Mouse (Mus musculus): Measurements from ENCODE around the gene Ltn1. TPM values are rescaled to one million over a fixed set of nuclear protein-coding genes. Genes with fewer than 3 reads are reported as not detected.

Ltn1 gene
- total RNA-seq, 1 experiment from 2014 or later, result 21.5 TPM

Other genes starting within 250 kb of the Ltn1 start
- gene N6amt1, start 78.4 kb downstream of the Ltn1 start, total RNA-seq (2017), result 6.6 and 7.7 TPM in 2 replicates
- 8.0 and 8.8 TPM in 2 replicates for gene Rwdd2b, start 8.0 kb upstream of the Ltn1 start, total RNA-seq (2017)
- 111 and 147 TPM in 2 replicates for gene Usp16, start 22.1 kb upstream of the Ltn1 start, total RNA-seq (2017)
- 182 and 194 TPM in 2 replicates for gene Cct8, start 63.3 kb upstream of the Ltn1 start, total RNA-seq (2017)
- gene Map3k7cl, start 120.7 kb upstream of the Ltn1 start, total RNA-seq (2017), result not detected in 2 replicates